Mouse (Mus musculus) lung, embryonic 16.5 days (tissue): ENCODE data around the gene Tut1. TPM values are rescaled to one million over a fixed set of nuclear protein-coding genes. Genes with fewer than 3 reads are reported as not detected.

Experiments
- ATAC-seq: fragments of 200-750 bp; cut with Nextera tagmentation; 2 replicates; pipeline ENCODE4 v1.8.0; 2017; ENCODE audit warnings: low read depth, mild to moderate bottlenecking, moderate library complexity
- H3K27ac ChIP-seq: fragments of 300-500 bp; sonication (generic); 2 replicates; pipeline ENCODE4 v1.5.1; 2014; ENCODE audit warnings: mild to moderate bottlenecking, control low read depth, low read length
- H3K27me3 ChIP-seq: fragments of 300-500 bp; sonication (generic); 2 replicates; pipeline ENCODE4 v1.6.1; 2014; ENCODE audit warnings: low read depth, low read length, mixed read lengths; ENCODE audit not compliant: control insufficient read depth, insufficient read depth
- H3K36me3 ChIP-seq: fragments of 300-500 bp; sonication (generic); 2 replicates; pipeline ENCODE4 v1.6.1; 2014; ENCODE audit warnings: low read length; ENCODE audit not compliant: control insufficient read depth, insufficient read depth
- H3K4me1 ChIP-seq: fragments of 300-500 bp; sonication (generic); replicated peaks from 2 replicates; pipeline ENCODE4 v1.6.1; 2014; ENCODE audit warnings: low read length, mixed read lengths; ENCODE audit not compliant: control insufficient read depth, insufficient read depth
- H3K4me2 ChIP-seq: fragments of 300-500 bp; sonication (generic); 2 replicates; pipeline ENCODE4 v1.6.1; 2014; ENCODE audit warnings: low read depth, low read length, control low read depth
- H3K4me3 ChIP-seq: fragments of 300-500 bp; sonication (generic); 2 replicates; pipeline ENCODE4 v1.5.1; 2014; ENCODE audit warnings: mild to moderate bottlenecking, low read length, control low read depth
- H3K9ac ChIP-seq: fragments of 300-500 bp; sonication (generic); 2 replicates; pipeline ENCODE4 v1.6.1; 2014; ENCODE audit warnings: low read length, control low read depth
- H3K9me3 ChIP-seq: fragments of 300-500 bp; sonication (generic); 2 replicates; pipeline ENCODE4 v1.6.1; 2016; ENCODE audit warnings: low read length; ENCODE audit not compliant: control insufficient read depth
- WGBS: fragments of 180-500 bp; shearing (Covaris S2); extraction: QIAGEN DNeasy Blood & Tissue Kit; methylation state at CpG from one replicate; pipeline ENCODE4 v1.1.7; 2014; 5-methylcytosine and 5-hydroxymethylcytosine counted together
- polyA plus RNA-seq: library from polyadenylated mRNA; unstranded; fragments of >200 nt; fragmentation: Nextera tagmentation; extraction: Ambion mirVana; gene quantifications from 2 replicates; pipeline ENCODE4 v1.2.1, GENCODE M21; 2015

Tut1 gene
- polyA plus RNA-seq, 1 experiment from 2014 or later: 27.5 TPM

DNA sequence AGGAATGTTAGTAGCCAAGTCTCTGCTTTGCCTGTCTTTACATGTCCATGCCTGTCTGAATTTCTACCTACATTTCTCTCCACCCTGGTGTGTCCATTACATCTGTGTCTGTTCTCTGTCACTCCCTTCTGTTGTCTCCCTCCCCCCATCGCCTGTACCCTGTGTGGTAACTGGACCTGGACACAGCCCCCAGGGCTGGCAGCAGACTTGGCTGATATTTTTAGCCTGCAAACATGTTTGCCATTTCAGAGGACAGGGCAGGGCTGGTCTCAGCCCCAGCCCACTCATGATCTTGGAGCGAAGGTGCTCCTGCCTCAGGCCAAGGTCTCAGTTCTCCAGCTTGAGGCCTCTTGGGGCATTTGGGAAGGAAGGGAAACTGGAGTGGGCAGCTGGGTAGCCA lies 34.2 kb downstream of the Tut1 start:
- no peak overlapping the region for H3K9ac ChIP-seq
- ATAC-seq: no peak
- no peaks in the 10 kb centered on the region for H3K27me3 ChIP-seq
- H3K4me1 ChIP-seq: peaks cover 67% of the 10 kb centered on the region
- no peaks in the 10 kb centered on the region for H3K36me3 ChIP-seq
- H3K27ac ChIP-seq: no peak overlapping the region; the same call in 1 of the 2 replicates
- 71% methylated on average over 2 of the region's 2 CpGs for WGBS
- H3K4me2 ChIP-seq: no peak overlapping the region
- H3K9me3 ChIP-seq: no peaks in the 10 kb centered on the region
- H3K4me3 ChIP-seq: no peak overlapping the region

DNA sequence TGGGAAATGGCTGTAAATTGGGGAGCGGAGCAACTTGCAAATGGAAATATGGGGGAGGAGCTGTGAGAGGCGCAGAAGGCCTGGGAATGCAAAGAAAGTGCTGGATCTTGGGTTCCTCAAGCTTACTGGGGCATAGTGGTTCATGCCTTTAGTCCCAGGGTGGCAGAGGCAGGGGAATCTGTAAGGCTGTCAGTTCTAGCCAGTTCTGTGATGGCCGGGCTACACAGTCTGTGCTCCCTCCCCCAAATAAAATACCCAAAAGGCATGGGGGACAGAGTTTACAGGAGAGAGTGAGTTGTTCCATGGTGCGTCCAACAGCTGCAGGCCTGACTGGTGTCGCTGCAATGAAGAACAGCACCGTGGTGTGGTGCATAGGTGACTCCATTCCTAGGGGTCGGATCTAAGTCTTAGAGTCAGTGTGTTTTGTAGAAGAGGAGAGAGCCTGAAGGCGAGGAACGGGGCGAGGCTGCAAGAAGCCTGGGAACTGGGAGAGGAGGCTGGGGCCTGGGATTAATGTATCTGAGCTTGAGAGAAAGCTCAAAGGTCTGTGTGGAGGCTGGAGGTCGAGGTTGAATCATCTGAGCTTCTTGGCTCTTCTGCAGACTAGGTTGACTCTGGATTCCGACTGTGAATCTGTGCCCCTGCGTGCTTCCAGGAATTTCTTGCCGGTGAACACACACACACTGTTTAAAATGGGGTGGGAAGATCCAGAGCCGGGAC lies 34.9 kb downstream of the Tut1 start:
- ATAC-seq: no peak
- WGBS: 27% methylated on average over 15 of the region's 15 CpGs

GRCm38 (mm10) chr19:8989066-8989566 lies 35.5 kb downstream of the Tut1 start, which contains the start of gene Ahnak:
Gene Ahnak (plus strand): TSS chr19:8989284.
- peak within 1 kb of the TSS; percentile 66 for H3K4me2 ChIP-seq
- under 1% methylated on average over 42 of the region's 42 CpGs for WGBS
- no peaks in the 10 kb centered on the region for H3K9me3 ChIP-seq
- no peaks in the 10 kb centered on the region for H3K36me3 ChIP-seq
- H3K9ac ChIP-seq: peak within 1 kb of the TSS; percentile 88
- H3K27me3 ChIP-seq: no peaks in the 10 kb centered on the region
- peaks cover 62% of the 10 kb centered on the region for H3K4me1 ChIP-seq
- H3K27ac ChIP-seq: peak within 1 kb of the TSS; percentile 95
- ATAC-seq: peak; percentile 75
- peak within 1 kb of the TSS; percentile 79 for H3K4me3 ChIP-seq

More for the DNA sequence above, 34.9 kb downstream of the Tut1 start:
- Histone ChIP-seq H3K27me3 (no peaks in the 10 kb centered on the region), H3K4me2 (peak overlapping the region; percentile 66), H3K9ac (peak overlapping the region; percentile 88), H3K9me3 (no peaks in the 10 kb centered on the region), H3K4me3 (peak overlapping the region; percentile 79), H3K4me1 (peaks cover 68% of the 10 kb centered on the region), H3K27ac (peak overlapping the region; percentile 95), H3K36me3 (no peaks in the 10 kb centered on the region)

DNA sequence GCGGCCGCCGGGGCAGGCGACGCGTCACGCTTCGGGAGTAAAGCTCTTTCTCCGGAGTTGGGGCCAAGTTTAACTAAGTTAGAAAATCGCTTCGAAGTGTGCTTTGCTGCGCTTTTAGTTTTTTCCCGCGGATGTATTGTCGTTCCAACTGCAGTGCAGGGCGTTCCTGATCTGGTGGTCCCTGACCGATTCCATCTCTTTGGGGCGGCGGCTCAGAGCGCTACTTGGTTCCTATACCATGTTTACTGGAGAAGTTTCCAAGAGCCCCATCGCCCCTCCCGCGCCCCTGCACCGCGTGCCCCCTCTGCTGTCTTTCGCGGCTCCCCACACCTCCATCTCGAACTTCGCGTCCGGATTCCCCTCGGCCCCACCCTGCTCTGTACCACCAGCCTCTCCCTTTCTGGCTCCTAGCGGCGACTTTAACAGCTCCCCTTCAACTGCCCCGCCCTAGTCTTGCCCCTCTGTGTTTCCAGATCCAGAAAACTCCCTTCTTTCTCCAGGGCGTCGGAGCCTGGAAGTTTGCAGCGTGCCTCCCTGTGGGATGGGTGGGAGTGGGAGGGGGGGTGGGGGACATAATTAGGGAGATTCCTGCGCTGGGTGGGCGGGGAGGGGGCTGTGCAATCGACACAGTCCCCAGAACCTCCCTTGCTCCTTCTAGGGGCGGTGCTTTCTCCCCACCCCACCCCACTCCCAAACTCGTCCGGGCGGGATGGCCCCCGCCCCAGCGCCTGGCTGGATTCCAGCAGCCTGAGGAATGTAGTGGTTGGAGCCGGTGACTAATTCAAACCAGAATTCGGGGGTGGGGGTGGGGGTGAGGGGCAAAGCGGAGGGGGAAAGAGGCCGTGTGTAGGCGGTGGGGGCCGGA lies 36.2 kb downstream of the Tut1 start:
- ATAC-seq: peak; percentile 83
- Histone ChIP-seq H3K27me3 (no peaks in the 10 kb centered on the region), H3K27ac (peak overlapping the region; percentile 95), H3K4me2 (peak overlapping the region; percentile 66), H3K9ac (peak overlapping the region; percentile 88), H3K36me3 (no peaks in the 10 kb centered on the region), H3K4me1 (peaks cover 55% of the 10 kb centered on the region), H3K9me3 (no peaks in the 10 kb centered on the region), H3K4me3 (peak overlapping the region; percentile 79)
- under 1% methylated on average over 52 of the region's 53 CpGs for WGBS

DNA sequence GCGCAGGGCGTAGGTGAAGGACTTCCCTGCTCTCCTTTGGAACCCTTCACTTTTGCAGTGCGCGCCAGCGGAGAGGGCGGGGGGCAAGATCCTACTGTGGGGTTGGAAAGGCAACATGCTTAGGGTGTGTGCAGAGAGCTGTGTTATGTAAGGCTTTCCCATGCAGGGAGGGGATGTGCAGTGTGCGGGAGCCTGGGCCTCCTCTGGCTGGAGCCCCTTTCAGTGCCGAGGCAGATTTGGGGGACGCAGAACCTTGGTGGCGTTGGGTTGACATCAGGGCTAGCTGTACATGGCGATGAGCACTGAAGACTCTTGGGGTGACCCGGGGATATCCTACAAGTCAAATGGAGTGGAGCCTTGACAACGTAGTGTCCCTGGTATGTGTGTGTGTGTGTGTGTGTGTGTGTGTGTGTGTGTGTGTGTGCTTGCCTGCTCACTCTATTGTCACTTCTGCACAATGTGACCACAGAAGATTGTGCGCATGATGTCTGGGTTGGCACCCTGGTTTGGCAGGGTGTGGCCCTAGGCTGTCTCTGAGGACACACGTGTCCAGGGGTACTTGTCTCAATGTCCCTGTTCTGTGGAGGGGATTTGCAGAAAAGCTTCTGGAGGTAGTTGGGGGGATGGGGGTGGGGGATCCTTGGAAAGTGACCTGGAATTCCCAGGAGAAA lies 36.9 kb downstream of the Tut1 start:
- peaks cover 54% of the 10 kb centered on the region for H3K4me1 ChIP-seq
- H3K4me2 ChIP-seq: peak overlapping the region; percentile 66
- H3K27me3 ChIP-seq: no peaks in the 10 kb centered on the region
- H3K36me3 ChIP-seq: no peaks in the 10 kb centered on the region
- peak; percentile 72 for ATAC-seq
- H3K9me3 ChIP-seq: no peaks in the 10 kb centered on the region
- H3K27ac ChIP-seq: peak overlapping the region; percentile 95
- H3K4me3 ChIP-seq: peak overlapping the region; percentile 79
- 15% methylated on average over 15 of the region's 15 CpGs for WGBS
- H3K9ac ChIP-seq: peak overlapping the region; percentile 88

DNA sequence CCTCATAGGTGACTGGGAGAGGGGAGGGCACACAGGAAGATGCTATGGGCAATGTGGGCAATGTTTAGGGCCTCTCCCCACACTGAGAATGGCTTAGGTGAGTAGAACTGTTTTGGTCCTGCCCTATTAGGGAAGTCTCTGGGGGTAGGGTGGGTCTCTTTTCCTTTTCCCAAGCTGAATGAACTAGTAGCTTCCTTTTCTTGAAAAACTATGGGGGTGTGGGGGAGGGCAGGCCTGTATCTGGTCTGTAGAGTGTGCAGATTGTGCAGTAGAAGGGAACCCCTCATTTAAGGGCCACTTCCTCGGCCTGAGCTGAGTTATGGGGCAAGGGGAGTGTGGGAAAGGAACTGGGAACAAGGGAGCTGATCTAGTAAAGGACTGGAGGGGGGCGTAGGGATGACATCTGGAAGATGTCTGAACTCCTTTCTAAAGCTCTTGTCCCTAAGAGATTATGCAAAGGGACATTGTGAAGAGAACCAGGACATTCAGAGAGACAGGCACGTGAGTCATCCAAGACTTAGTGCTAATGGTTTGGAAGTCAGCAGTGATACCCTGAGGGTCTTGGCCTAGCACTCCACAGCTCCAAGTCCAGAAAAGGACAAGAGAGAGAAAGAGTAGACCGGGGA lies 37.7 kb downstream of the Tut1 start:
- Histone ChIP-seq H3K36me3 (no peaks in the 10 kb centered on the region), H3K4me3 (peak overlapping the region; percentile 79), H3K4me1 (peaks cover 49% of the 10 kb centered on the region), H3K9ac (peak overlapping the region; percentile 88), H3K27ac (peak overlapping the region; percentile 95), H3K4me2 (peak overlapping the region; percentile 66), H3K9me3 (no peaks in the 10 kb centered on the region), H3K27me3 (no peaks in the 10 kb centered on the region)
- WGBS: 58% methylated on average over 4 of the region's 4 CpGs
- no peak for ATAC-seq

DNA sequence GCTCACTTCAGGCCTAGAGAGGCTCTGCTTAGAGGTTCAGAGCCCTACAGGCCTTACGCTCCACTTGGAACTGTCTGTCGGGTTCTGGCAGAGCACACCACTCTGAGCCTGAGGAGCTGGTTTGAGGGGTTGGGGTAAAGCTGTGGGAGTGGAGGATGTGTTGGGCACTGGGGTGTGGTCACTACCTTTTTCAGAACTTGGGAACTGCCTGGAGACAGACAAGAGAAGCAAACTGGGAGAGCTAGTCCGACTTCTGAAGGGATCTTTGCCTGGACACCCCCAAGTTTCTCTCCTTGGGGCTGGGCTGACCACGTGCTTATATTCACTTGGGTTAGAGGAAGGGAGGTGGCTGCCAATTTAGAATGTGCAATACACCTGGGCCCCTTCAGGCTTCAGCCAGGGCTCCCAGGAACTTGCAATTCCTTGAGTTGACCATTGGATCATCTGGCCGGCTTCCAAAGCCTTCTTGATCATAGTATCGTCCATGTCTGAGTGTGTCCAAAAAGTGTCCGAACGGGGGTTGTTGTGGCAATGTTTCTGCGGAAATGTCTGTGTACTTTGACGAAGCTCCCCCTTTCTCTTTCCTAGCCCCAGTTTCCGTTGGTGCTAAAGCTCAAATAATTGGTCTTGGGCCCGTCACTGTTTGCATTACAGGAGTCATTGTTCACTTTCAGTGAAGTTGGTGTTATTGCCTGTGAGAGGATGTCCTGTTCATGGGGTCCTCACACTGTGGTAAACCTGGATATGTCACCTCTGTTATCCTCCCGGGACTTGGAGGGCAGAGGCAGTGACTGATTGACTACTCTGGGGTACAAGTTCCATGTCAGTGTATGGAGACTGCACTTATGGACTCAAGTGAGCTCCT lies 38.5 kb downstream of the Tut1 start:
- H3K9ac ChIP-seq: peak overlapping the region; percentile 88
- H3K27me3 ChIP-seq: no peaks in the 10 kb centered on the region
- WGBS: 56% methylated on average over 13 of the region's 13 CpGs
- ATAC-seq: no peak
- H3K4me1 ChIP-seq: peaks cover 56% of the 10 kb centered on the region
- no peaks in the 10 kb centered on the region for H3K9me3 ChIP-seq
- peak overlapping the region; percentile 79 for H3K4me3 ChIP-seq
- peak overlapping the region; percentile 95 for H3K27ac ChIP-seq
- peak overlapping the region; percentile 66 for H3K4me2 ChIP-seq
- no peaks in the 10 kb centered on the region for H3K36me3 ChIP-seq
